Mouse (Mus musculus): ENCODE results near the gene Zfp853. TPM values are rescaled to one million over a fixed set of nuclear protein-coding genes. Genes with fewer than 3 reads are reported as not detected.
A peak's percentile ranks its signal among the peaks of the same experiment; 100 is the strongest.

The Zfp853 gene
- total and polyA plus RNA-seq, 3 experiments = 0.08 to 0.14 TPM; not detected in 1

DNA sequence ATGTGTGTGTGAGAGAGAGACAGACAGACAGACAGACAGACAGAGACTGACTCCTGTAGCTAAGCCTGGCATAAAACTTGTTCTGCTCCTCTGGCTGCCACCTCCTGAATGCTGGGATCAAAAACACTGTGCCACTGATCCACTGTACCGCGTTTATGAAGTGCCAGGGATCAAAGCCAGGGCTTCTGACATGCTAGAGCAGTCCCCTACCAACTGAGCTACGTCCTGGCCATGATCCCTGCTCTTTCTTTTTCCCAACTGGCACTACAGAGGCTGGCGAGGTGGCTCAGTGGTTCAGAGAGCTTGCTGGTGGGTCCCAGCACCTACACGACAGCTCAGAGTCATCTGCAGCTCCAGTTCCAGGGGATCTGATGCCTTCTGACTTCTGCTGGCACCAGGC lies 17.7 kb downstream of the Zfp853 start:
- Histone ChIP-seq H3K79me2 (ENCODE audit: control insufficient read depth, insufficient read depth, low read length, poor library complexity) (no peaks in the 10 kb centered on the region), H3K27ac (ENCODE audit: control insufficient read depth, low read depth, low read length) (no peak overlapping the region), H3K9me3 (replicated peaks; ENCODE audit: insufficient read depth, low read length) (no peaks in the 10 kb centered on the region), H3K4me1 (ENCODE audit: control insufficient read depth in 1 of 2, insufficient read depth in 2 of 2, low read length in 2 of 2) (peaks cover 6 to 35% of the 10 kb centered on the region in 2 experiments), H3K9ac (ENCODE audit: control insufficient read depth, low read depth, low read length, poor library complexity, severe bottlenecking) (no peak overlapping the region), H3K27me3 (ENCODE audit: control insufficient read depth in 1 of 2, insufficient read depth in 2 of 2, low read length in 2 of 2) (no peaks in the 10 kb centered on the region), H3K36me3 (ENCODE audit: control insufficient read depth in 1 of 2, insufficient read depth in 2 of 2, low read length in 2 of 2) (peaks cover 0 to 20% of the 10 kb centered on the region in 2 experiments; a peak in 2 of 4 replicates), H3K4me3 (ENCODE audit: control insufficient read depth in 1 of 2, insufficient read depth in 1 of 2, low read depth in 2 of 2, low read length in 2 of 2) (no peak overlapping the region)
- TF ChIP-seq CHD2 (IDR thresholded peaks at IDR 0.05; ENCODE audit: low read length) = no peak
- TF ChIP-seq CTCF (IDR thresholded peaks at IDR 0.05 in 2 of 3, conservative IDR thresholded peaks at IDR 0.05 in 1 of 3; ENCODE audit: control insufficient read depth in 1 of 3, insufficient read depth in 1 of 3, low read depth in 2 of 3, low read length in 3 of 3, poor library complexity in 1 of 3, severe bottlenecking in 1 of 3) = no peak
- TF ChIP-seq RCOR1 (IDR thresholded peaks at IDR 0.05; ENCODE audit: low read depth, low read length) = no peak
- TF ChIP-seq TAL1 (IDR thresholded peaks at IDR 0.05; ENCODE audit: low read length) = no peak
- no peak for TF ChIP-seq JUND (IDR thresholded peaks at IDR 0.05; ENCODE audit: low read depth, low read length)
- TF ChIP-seq TCF12 (IDR thresholded peaks at IDR 0.05; ENCODE audit: low read depth, low read length) = no peak
- no peak for TF ChIP-seq CHD1 (IDR thresholded peaks at IDR 0.05; ENCODE audit: low read depth, low read length)
- TF ChIP-seq USF2 (IDR thresholded peaks at IDR 0.05; ENCODE audit: borderline replicate concordance in 1 of 2, insufficient read depth in 1 of 2, low read depth in 1 of 2, low read length in 2 of 2) = no peak
- no peak for TF ChIP-seq SIN3A (IDR thresholded peaks at IDR 0.05; ENCODE audit: low read length)
- no peak for TF ChIP-seq ZNF384 (IDR thresholded peaks at IDR 0.05; ENCODE audit: low read depth, low read length)
- no peak for TF ChIP-seq SMC3 (IDR thresholded peaks at IDR 0.05; ENCODE audit: low read depth, low read length)
- DNase-seq (ENCODE audit: low read depth, low spot score) = no peak

GRCm38 (mm10) chr5:143272540-143273330 lies 20.7 kb downstream of the Zfp853 start:
- peaks cover 8 to 39% of the 10 kb centered on the region in 2 experiments for H3K4me1 ChIP-seq (ENCODE audit: control insufficient read depth in 1 of 2, insufficient read depth in 2 of 2, low read length in 2 of 2)
- peak; percentile 98 for DNase-seq (ENCODE audit: low read depth, low spot score)
- H3K27ac ChIP-seq (ENCODE audit: control insufficient read depth, low read depth, low read length) = peak overlapping the region; percentile 96
- peaks cover 7% of the 10 kb centered on the region for H3K79me2 ChIP-seq (ENCODE audit: control insufficient read depth, insufficient read depth, low read length, poor library complexity)
- H3K36me3 ChIP-seq (ENCODE audit: control insufficient read depth in 1 of 2, insufficient read depth in 2 of 2, low read length in 2 of 2) = peaks cover 0 to 20% of the 10 kb centered on the region in 2 experiments; a peak in 2 of 4 replicates
- peak overlapping the region; percentile 40 to 51 for H3K4me3 ChIP-seq (ENCODE audit: control insufficient read depth in 1 of 2, insufficient read depth in 1 of 2, low read depth in 2 of 2, low read length in 2 of 2)
- H3K9me3 ChIP-seq (replicated peaks; ENCODE audit: insufficient read depth, low read length) = no peaks in the 10 kb centered on the region
- H3K27me3 ChIP-seq (ENCODE audit: control insufficient read depth in 1 of 2, insufficient read depth in 2 of 2, low read length in 2 of 2) = no peaks in the 10 kb centered on the region
- H3K9ac ChIP-seq (ENCODE audit: control insufficient read depth, low read depth, low read length, poor library complexity, severe bottlenecking) = peak overlapping the region; percentile 47
- TF ChIP-seq HCFC1 (IDR thresholded peaks at IDR 0.05; ENCODE audit: low read depth, low read length) = no peak
- peak; percentile 91 for TF ChIP-seq TCF12 (IDR thresholded peaks at IDR 0.05; ENCODE audit: low read depth, low read length)
- no peak for TF ChIP-seq UBTF (IDR thresholded peaks at IDR 0.05; ENCODE audit: borderline replicate concordance, insufficient read depth, low read depth, low read length)
- TF ChIP-seq ZKSCAN1 (IDR thresholded peaks at IDR 0.05; ENCODE audit: low read depth, low read length) = no peak
- TF ChIP-seq NRF1 (IDR thresholded peaks at IDR 0.05; ENCODE audit: insufficient read depth, low read depth, low read length, poor library complexity, severe bottlenecking) = 0 out of 2 replicates have a peak, but pooled peaks have one; percentile 23
- peak; percentile 79 to 95 for TF ChIP-seq EP300 (IDR thresholded peaks at IDR 0.05; ENCODE audit: low read depth in 1 of 2, low read length in 2 of 2)
- TF ChIP-seq CTCF (IDR thresholded peaks at IDR 0.05 in 2 of 3, conservative IDR thresholded peaks at IDR 0.05 in 1 of 3; ENCODE audit: control insufficient read depth in 1 of 3, insufficient read depth in 1 of 3, low read depth in 2 of 3, low read length in 3 of 3, poor library complexity in 1 of 3, severe bottlenecking in 1 of 3) = no peak
- peak; percentile 86 for TF ChIP-seq GATA1 (IDR thresholded peaks at IDR 0.05; ENCODE audit: low read depth, low read length)
- no peak for TF ChIP-seq E2F4 (IDR thresholded peaks at IDR 0.05; ENCODE audit: borderline replicate concordance, low read depth, low read length)
- TF ChIP-seq KAT2A (conservative IDR thresholded peaks at IDR 0.05; ENCODE audit: low read depth, low read length) = no peak
- peak; percentile 84 for TF ChIP-seq MYB (IDR thresholded peaks at IDR 0.05; ENCODE audit: low read depth, low read length)
- peak; percentile 76 for TF ChIP-seq ETS1 (IDR thresholded peaks at IDR 0.05; ENCODE audit: low read depth, low read length)
- no peak for TF ChIP-seq JUND (IDR thresholded peaks at IDR 0.05; ENCODE audit: low read depth, low read length)
- peak; percentile 81 for TF ChIP-seq SIN3A (IDR thresholded peaks at IDR 0.05; ENCODE audit: low read length)
- TF ChIP-seq ELF1 (IDR thresholded peaks at IDR 0.05; ENCODE audit: low read depth, low read length) = no peak
- TF ChIP-seq ZNF384 (IDR thresholded peaks at IDR 0.05; ENCODE audit: low read depth, low read length) = no peak
- no peak for TF ChIP-seq GABPA (IDR thresholded peaks at IDR 0.05; ENCODE audit: low read depth, low read length)
- no peak for TF ChIP-seq ZC3H11A (IDR thresholded peaks at IDR 0.05; ENCODE audit: low read depth, low read length)
- TF ChIP-seq CHD2 (IDR thresholded peaks at IDR 0.05; ENCODE audit: low read length) = peak; percentile 29; the same call in 1 of the 2 replicates
- TF ChIP-seq MYC (IDR thresholded peaks at IDR 0.05; ENCODE audit: low read depth, low read length) = peak; percentile 65; the same call in 1 of the 2 replicates
- peak; percentile 46; the same call in 1 of the 2 replicates for TF ChIP-seq BHLHE40 (IDR thresholded peaks at IDR 0.05; ENCODE audit: borderline replicate concordance, low read depth, low read length)
- peak; percentile 59 for TF ChIP-seq NELFE (IDR thresholded peaks at IDR 0.05; ENCODE audit: low read depth, low read length)
- TF ChIP-seq POLR2AphosphoS5 (IDR thresholded peaks at IDR 0.05; ENCODE audit: borderline replicate concordance, low read depth, low read length) = no peak

Measured in MEL (cell line).